Mouse (Mus musculus): ENCODE data around the gene Ric1. TPM values are rescaled to one million over a fixed set of nuclear protein-coding genes. Genes with fewer than 3 reads are reported as not detected.

Gene Ric1
- total RNA-seq, 2 experiments from 2014 or later = 24.4 to 27.3 TPM

GRCm38 (mm10) chr19:29501106-29501505 lies 21.0 kb upstream of the Ric1 start:
- DNase-seq = peak; percentile 35
- peak overlapping the region; percentile 72 for H3K4me3 ChIP-seq
- intact Hi-C loops (cut with DNase I) = loop anchor here (1.0 to 10.0 kb wide), 5 partner anchors 57 to 724 kb away; no protein-coding TSS in a partner anchor
- H3K27ac ChIP-seq = peak overlapping the region; percentile 78
- no peak; the same call in 1 of the 2 replicates for TF ChIP-seq CTCF (IDR thresholded peaks at IDR 0.05)

GRCm38 (mm10) chr19:29501507-29501906 lies 20.6 kb upstream of the Ric1 start:
- intact Hi-C loops (cut with DNase I) = loop anchor here (1.0 to 10.0 kb wide), 5 partner anchors 57 to 725 kb away; no protein-coding TSS in a partner anchor
- Histone ChIP-seq H3K27ac (peak overlapping the region; percentile 78), H3K4me3 (peak overlapping the region; percentile 72)
- peak; percentile 89 for DNase-seq
- peak; percentile 84 for TF ChIP-seq CTCF (IDR thresholded peaks at IDR 0.05)

- TF ChIP-seq CTCF (IDR thresholded peaks at IDR 0.05) = no peak
- peak overlapping the region; percentile 62; the same call in 1 of the 2 replicates for H3K27ac ChIP-seq
- no peak overlapping the region for H3K4me3 ChIP-seq
- intact Hi-C loops (cut with DNase I) = loop anchor here (5.0 to 10.0 kb wide), 2 partner anchors 58 to 529 kb away; no protein-coding TSS in a partner anchor
- no peak for DNase-seq
Observed at GRCm38 (mm10) chr19:29504131-29504530, 18.0 kb upstream of the Ric1 start.

GRCm38 (mm10) chr19:29505617-29506016 lies 16.5 kb upstream of the Ric1 start:
- TF ChIP-seq CTCF (IDR thresholded peaks at IDR 0.05) = no peak
- no peak for DNase-seq
- intact Hi-C loops (cut with DNase I) = loop anchor here (10.0 kb wide), 1 partner anchor 531 kb away; no protein-coding TSS in a partner anchor
- Histone ChIP-seq H3K27ac (peak overlapping the region; percentile 62), H3K4me3 (no peak overlapping the region)

GRCm38 (mm10) chr19:29508208-29508607 lies 13.9 kb upstream of the Ric1 start:
- intact Hi-C loops (cut with DNase I) = loop anchor here (10.0 kb wide), 1 partner anchor 533 kb away; no protein-coding TSS in a partner anchor
- DNase-seq = peak; percentile 69
- Histone ChIP-seq H3K27ac (peak overlapping the region; percentile 74), H3K4me3 (no peak overlapping the region)
- TF ChIP-seq CTCF (IDR thresholded peaks at IDR 0.05) = no peak

GRCm38 (mm10) chr19:29509857-29510256 lies 12.2 kb upstream of the Ric1 start:
- no peak for DNase-seq
- intact Hi-C loops (cut with DNase I) = loop anchor here (10.0 kb wide), 1 partner anchor 535 kb away; no protein-coding TSS in a partner anchor
- TF ChIP-seq CTCF (IDR thresholded peaks at IDR 0.05) = no peak
- H3K27ac ChIP-seq = no peak overlapping the region
- no peak overlapping the region for H3K4me3 ChIP-seq

- intact Hi-C loops (cut with DNase I) = no loop called here
- no peak overlapping the region for H3K27ac ChIP-seq
- TF ChIP-seq CTCF (IDR thresholded peaks at IDR 0.05) = no peak
- no peak for DNase-seq
- no peak overlapping the region for H3K4me3 ChIP-seq
Observed at GRCm38 (mm10) chr19:29511826-29512225, 10.3 kb upstream of the Ric1 start.

GRCm38 (mm10) chr19:29513111-29513766 lies 8.8 kb upstream of the Ric1 start:
- no peak overlapping the region for H3K4me3 ChIP-seq
- intact Hi-C loops (cut with DNase I) = no loop called here
- no peak for TF ChIP-seq CTCF (IDR thresholded peaks at IDR 0.05)
- no peak for DNase-seq
- H3K27ac ChIP-seq = peak overlapping the region; percentile 9; the same call in 1 of the 2 replicates

GRCm38 (mm10) chr19:29514130-29514529 lies 8.0 kb upstream of the Ric1 start:
- no peak for DNase-seq
- Histone ChIP-seq H3K27ac (no peak overlapping the region), H3K4me3 (no peak overlapping the region)
- intact Hi-C loops (cut with DNase I) = no loop called here
- TF ChIP-seq CTCF (IDR thresholded peaks at IDR 0.05) = no peak

GRCm38 (mm10) chr19:29515386-29515785 lies 6.7 kb upstream of the Ric1 start:
- intact Hi-C loops (cut with DNase I) = no loop called here
- Histone ChIP-seq H3K4me3 (no peak overlapping the region), H3K27ac (no peak overlapping the region)
- TF ChIP-seq CTCF (IDR thresholded peaks at IDR 0.05) = no peak
- no peak for DNase-seq

- H3K27ac ChIP-seq = no peak overlapping the region
- H3K4me3 ChIP-seq = no peak overlapping the region
- TF ChIP-seq CTCF (IDR thresholded peaks at IDR 0.05) = no peak
- intact Hi-C loops (cut with DNase I) = no loop called here
- DNase-seq = no peak
Observed at GRCm38 (mm10) chr19:29515991-29516390, 6.1 kb upstream of the Ric1 start.

- no peak for TF ChIP-seq CTCF (IDR thresholded peaks at IDR 0.05)
- intact Hi-C loops (cut with DNase I) = no loop called here
- peak; percentile 61 for DNase-seq
- Histone ChIP-seq H3K27ac (peak overlapping the region; percentile 62), H3K4me3 (peak overlapping the region; percentile 20)
Observed at GRCm38 (mm10) chr19:29518409-29518808, 3.7 kb upstream of the Ric1 start.

GRCm38 (mm10) chr19:29518922-29519321 lies 3.2 kb upstream of the Ric1 start:
- peak overlapping the region; percentile 62 for H3K27ac ChIP-seq
- intact Hi-C loops (cut with DNase I) = no loop called here
- no peak for TF ChIP-seq CTCF (IDR thresholded peaks at IDR 0.05)
- H3K4me3 ChIP-seq = peak overlapping the region; percentile 20
- no peak for DNase-seq

Data from gastrocnemius, adult 2 months (tissue).